Mouse (Mus musculus) erythroblast, adult 5-6 weeks (primary cell): ENCODE data around the gene Srgap3. TPM values are rescaled to one million over a fixed set of nuclear protein-coding genes. Genes with fewer than 3 reads are reported as not detected.

ENCODE experiments used
- ATAC-seq: replicated peaks from 2 replicates; pipeline ENCODE4 v1.8.0; 2016; ENCODE audit warnings: moderate number of reproducible peaks, mild to moderate bottlenecking, moderate TSS enrichment, inconsistent platforms; ENCODE audit not compliant: poor library complexity, low FRiP score, severe bottlenecking
- total RNA-seq, 2 experiments: library from RNA; stranded (forward) in 1 of 2; stranded (reverse) in 1 of 2; fragments of 150-400 nt in 1 of 2; fragments of 200-764, 138-1000 nt in 1 of 2; gene quantifications; 2 replicates each; pipeline versions ENCODE4 v1.2.3 to v1.2.4; 2015 to 2017; ENCODE audit warnings: low replicate concordance in 2 of 2

Srgap3 gene
- total RNA-seq (2015; ENCODE audit: low replicate concordance), result 0.63 TPM in 1 of 2 replicates, not detected in the other
- 0.09 and 0.14 TPM in 2 replicates for total RNA-seq (2017; ENCODE audit: low replicate concordance)

DNA sequence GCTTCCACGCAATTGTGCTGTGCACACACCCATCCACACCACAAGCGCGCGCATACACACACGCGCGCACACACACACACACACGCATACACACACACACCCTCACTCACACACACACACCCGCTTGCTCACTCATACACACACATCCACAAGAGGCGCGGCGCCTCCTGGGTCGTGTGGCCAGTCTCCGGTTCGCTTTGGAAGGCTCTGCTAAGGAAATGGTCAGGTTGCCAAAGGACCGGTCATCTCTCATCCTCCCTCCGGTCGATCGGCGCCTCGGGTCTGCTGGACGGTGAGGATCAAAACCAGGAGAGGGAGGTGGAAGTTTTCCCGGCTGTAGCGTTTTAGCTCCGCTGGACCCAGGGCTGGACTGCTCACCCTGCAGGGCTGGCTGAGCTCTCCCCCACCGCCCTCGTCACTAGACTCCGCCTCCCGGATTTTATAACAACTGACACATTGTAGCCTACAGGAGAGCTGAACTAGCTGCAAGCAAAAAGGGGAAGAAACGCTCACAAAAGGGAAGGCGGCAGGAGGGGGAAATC is at the start of gene Srgap3:
TSS of gene Srgap3 (minus strand) at position 372 of the 542 bp plus-strand sequence.
- no peak for ATAC-seq

DNA sequence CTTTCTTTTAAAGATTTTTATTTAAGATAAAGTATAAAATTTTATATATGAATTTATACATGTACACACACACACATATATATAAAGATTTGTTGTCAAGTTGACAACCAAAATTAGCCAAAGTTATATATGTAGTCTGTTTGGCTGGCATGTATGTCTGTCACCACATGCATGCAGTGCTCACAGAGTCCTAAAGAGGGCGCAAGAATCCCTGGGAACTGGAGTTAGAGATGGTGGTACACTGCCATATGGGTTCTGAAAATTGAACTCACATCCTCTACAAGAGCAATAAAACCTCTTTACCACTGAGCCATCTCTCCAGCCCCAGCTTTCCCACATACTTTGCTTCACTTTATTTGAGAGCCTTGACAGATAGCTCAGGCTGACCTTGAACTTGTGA is 48.6 kb upstream of the Srgap3 start:
- ATAC-seq, result no peak

DNA sequence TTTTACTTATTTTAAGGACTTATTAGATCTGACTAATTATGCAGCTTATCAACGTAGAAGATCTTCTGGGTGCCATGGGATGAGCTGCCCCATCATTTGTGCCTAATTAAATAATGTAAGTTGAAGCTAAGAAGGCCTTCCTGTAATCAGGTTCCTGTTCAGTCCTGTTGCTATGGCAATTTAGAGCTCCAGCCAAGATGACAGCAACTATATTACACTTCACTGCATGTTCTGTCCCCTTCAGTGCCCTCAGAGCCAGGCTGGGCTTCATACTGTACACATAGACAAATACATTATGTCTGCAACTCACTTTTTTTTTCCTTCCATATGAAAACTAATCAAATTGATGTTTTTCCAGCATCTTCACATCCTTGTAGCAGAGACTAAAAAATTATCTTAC is 43.1 kb upstream of the Srgap3 start:
- no peak for ATAC-seq

DNA sequence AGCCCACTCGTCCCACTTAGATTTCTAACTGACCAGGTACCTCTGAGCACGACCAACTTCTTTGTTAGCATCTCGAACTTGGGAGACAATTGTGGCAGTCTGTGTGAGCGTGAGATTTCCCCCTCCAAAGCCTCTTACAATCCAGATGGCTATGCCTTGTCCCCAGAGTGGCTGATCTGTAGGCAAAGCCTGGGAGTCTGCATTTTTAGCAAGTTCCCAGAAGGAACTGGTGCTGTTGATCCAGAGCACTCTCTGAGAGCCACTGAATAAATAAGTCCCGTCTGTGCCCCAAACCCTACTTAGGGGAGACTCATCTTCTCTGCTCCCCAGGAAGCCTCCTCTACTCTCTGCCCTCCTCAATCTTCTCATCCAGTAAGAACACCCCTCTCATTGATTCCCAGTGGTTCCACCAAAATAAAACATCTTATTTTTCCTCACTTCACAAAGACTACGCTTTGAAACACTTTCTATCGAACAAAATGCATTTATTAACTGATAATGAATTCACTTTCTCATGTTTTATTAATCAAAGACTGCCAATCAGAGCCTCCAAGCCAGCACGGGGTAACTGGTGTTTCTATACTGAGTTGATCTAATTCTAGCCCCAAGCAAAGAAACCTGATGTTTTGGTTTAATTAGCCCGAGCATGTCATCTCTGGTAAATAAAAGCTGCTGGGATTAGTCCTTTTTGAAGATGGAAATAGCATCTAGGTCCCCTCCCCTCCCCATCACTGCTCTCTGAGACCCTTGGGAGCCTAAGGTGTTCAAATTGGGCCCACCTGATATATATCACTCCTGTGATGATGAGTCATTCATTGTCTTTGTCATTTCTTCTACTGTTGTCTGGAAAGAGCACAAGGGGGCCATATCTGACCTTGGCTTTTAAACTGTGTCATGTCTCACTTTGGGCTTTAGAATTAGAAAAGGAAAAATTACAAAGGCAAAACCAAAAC is 38.6 kb upstream of the Srgap3 start:
- ATAC-seq, result no peak

DNA sequence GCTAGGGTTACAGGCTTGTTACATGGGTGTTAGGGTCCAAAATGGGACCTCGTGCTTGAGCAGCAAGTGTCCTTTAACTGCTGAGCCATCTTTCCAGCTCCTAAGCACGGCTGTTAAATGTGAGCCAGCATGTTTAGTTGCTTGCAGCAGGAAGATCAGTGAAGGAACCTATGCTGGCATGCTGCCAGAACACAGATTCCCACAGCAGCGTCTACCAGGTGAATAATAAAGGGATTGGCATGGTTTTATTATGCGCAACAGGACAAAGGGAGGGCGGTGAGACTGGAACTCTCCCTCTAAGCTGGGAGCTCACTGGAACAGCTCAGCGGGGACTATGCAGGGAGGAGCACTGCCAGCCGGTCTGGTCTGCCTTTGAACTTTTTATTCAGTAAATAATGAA is 35.2 kb upstream of the Srgap3 start:
- ATAC-seq, result no peak

DNA sequence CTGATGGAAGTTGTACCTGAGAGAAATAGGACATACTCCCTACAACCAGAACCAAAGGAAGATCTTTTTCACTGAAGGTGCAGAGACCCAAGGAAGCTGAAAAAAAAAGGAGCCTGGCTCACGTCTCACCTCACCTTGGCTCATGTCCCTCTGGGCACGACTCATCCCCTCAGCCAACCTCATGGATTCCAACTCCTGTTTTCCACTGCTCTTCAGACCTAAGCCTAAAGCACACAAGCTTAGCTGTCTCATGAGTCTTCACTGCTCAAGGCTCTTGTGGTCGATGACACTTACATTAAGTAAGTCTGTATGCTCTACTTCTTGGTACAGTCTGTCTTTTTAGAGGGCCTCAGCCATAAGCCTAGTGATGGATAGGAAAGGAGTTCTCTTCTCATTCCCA is 31.9 kb upstream of the Srgap3 start:
- ATAC-seq, result no peak

DNA sequence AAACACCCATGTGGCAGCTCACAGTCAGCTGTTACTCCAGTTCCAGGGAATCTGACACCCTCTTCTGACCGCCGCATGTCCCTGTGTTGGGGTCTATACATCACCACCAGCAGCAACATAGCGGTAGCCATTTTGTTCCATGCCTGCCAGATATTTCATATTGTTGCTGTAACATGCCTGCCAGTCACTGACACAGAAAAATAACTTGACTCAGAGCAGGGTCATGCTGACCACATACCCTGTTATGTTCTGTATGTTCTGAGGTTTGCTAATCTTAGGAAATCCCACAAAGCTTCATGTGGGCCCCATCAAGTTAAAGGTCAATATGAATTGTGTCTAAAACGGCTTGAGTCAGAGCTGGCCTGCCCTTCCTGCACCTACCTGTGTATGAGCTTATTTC is 30.2 kb upstream of the Srgap3 start:
- no peak for ATAC-seq

DNA sequence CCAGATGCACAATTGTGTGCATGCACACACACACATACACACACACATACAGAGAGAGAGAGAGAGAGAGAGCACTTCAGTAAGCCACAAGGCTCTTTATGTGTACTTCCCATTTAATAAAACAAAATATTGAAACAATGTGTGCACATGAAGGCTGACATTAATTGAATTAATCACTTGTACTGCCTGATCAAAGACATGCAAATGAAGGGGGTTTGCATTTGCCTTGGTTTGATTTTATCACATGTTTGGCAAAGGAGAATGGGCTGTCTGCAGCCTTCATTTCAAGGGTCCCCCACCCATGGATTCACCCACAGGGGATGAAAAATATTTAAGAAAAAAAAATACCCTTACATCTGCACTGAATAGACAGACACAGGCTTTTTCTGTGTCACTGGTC is 29.5 kb upstream of the Srgap3 start:
- ATAC-seq, result no peak

DNA sequence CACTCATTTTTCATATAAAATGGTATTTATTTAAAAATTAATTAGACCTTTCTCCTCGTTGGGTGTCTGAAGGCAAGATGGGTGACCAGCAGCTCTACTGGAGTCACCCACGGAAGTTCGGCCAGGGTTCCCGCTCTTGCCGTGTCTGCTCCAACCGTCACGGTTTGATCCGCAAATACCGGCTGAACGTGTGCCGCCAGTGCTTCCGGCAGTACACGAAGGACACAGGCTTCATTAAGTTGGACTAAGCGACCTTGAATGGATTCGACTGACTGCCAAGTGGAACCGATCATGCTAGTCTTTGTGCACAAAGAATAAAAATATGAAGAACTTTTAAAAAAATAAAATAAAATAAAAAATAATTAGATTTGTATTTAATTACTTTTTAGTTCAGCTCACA is 29.1 kb upstream of the Srgap3 start:
- no peak for ATAC-seq

DNA sequence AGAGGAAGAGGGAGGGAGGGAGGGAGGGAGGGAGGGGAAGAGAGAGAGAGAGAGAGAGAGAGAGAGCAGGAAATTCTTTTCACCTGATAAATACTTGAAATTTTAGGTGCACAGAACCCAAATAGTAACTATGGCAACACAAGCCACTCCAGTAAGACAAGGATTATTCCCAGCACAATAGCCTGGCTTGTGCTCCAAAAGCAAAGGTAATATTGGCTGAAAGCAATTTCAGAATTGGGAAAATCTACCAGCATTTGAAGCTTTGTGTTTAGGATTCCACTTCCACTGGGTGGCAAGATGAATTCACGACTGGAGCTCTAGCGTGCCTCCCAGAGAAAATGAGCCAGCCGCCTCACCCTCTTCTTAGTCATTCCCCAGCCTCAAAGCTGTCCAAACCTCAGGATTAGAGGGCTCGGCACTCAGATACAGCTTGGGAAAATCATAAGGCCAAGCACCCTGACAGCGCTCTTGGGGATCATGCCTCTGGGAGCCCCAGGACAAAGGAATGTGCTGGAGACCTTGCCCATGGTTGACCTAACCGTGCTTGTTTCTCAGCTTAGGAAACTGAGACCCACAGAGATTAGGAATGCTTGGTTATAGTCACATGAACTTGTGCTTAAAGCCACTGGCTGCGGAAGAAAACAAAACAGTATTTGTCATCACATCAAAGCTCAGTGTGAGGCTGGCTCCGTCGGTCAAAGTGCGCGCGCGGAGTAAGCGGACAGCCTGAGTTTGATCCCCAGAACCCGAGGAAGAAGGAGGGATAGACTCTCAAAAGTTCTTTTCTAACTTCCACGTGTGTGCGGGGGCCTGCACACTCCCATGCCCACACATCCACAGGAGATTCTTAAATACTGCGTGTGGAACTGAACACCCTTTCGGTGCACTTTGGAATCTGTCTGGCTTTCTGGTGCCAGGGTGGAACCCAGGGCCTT is 27.0 kb upstream of the Srgap3 start:
- no peak for ATAC-seq

DNA sequence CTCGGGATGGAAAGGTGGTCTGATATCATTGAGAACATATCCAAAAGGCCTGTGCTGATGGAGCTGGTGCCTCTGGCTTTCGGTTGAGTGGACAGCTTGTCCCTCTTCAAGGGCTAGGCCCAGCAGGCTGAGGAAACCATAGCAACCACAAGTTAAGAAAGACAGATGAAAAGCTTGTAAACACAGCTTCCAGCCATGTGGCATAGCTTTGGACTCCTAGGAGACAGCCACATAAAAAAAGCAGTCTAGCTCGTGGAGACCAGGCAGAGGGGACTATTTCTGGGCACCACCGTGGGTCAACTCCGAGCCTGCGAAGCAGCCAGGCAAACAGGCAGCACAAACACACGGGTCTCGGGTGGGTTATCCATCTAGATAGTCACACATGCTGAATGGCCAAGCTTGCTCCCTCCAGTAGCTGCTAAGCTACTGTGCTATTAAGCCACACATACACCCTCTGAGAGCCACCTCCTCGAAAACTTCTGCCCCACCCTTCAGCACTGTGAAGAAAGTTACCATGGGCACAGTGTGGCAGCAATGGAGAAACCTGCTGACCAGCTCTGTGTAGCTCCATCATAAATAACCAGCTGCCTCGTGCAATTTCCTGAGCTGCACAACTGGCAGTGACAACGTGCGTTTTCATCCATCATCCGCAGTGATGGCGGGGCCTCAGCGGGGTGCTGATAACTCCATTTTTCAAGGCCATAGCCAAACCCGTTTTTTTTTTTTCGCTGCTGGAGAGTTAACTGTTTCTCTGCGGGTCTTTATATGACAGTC is 26.0 kb upstream of the Srgap3 start:
- ATAC-seq, result no peak

DNA sequence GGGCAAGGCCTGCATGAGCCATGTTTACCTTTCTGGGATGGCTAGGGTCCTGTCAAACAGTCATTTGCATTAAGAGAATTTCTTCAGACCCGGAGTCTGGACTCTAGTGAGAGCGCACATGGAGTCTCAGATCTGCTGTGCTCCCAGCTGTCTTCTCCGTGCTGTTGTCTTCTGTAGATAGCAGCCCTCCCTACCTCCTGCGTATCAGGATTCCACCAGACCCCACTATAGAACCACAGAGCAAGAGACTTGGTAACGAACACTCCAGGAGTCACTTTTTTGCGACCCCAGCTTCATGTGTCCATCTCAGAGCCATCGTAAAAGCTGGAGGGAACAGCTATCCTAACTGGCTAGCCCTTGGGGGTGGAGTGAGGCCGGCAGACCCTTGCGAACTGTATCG is 25.1 kb upstream of the Srgap3 start:
- ATAC-seq, result no peak

DNA sequence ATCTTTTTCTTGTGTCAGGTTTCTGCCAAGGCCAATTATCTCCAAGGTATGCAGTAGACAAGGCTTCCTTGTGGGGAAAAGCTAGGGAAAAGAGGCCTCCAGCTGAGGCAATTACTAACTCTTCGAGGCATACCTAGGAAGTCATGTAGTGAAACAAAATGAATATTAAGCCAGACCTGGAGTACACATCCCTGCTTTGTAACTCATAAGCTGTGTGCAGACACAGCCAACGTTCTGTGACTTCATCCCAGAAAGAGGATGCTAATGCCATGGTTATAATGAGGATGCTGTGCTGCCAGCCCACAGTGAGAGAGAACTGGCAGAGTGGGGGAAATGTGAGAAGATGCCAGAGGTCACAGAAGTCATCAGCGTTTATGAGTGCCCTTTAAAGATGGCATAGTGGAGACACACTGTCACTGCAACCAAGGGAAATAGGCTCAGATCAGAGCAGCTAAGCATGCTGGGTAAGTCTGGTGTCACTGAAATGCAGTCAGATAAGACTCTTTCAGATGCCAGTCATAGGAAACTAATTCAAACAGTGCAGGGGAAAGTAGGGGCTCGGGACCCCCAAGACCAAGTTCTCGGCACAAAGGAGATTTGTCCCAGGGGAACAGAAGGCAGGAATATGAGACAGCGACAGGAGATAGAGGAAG is 24.2 kb upstream of the Srgap3 start:
- no peak for ATAC-seq

DNA sequence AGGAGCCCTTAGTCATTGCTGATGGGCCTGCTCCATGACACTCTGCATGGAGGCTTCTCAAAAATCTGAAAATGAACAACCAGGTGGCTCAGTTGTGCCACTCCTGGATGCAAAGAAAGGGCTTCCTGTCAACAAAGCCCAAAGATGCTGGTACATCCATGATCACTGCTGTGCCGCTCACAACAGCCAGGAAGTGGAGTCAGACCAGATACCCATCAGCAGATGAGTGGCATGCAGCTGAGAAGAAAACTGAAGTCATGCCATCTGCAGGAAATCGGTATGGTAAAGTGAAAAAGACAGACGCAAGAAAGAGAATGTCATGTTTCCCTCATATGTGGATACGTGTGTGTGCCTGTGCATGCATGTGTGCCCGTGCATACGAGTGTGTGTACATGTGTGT is 20.3 kb upstream of the Srgap3 start:
- no peak for ATAC-seq

DNA sequence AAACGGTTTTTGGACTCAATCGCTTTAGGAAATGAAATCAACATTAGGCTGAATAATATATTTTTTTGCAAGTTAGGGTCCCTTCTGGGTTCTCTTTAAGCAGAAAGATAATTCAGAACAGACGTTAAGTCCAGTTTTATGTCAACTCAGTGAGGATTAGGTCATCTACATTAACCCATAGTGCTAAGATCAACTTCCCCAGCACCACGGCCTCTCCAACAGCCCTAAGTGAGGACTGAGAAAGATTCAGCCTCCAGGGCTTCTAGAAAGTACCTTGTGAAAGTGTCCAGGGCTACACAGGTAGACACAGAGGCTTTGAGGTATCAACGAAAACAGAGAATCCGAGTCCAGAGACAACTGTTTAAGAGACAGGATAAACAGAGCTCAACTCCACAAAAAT is 11.3 kb upstream of the Srgap3 start:
- no peak for ATAC-seq

DNA sequence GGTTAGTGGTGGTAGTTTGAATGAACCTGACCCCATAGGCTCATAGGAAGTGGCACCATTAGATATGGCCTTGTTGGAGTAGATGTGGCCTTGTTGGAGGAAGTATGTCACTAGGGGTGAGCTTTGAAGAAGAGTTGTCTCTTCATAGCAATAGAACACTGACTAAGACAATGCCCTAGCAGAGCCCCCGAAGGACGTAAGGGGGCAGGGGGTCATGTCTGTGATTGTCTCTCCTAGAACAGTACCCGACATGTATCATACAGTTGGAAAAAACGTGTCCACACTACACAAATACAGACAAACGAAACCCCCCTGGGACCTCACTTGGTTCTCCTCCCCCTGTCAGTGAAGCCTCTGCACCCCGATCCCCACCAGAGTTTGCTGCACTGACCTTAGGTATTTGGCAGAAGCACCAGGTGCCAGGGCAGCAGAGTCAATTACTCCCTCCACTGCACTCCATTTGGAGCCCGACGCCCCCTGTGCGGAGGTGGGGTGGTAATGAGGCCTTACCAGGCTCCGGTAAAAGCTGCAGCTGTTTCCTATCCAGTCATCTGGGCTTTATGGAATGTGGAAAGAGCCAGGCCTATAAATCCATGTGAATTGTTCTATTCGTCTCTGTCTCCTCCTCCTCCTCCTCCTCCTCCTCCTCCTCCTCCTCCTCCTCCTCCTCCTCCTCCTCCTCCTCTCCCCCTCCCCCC is 10.7 kb upstream of the Srgap3 start:
- no peak for ATAC-seq

DNA sequence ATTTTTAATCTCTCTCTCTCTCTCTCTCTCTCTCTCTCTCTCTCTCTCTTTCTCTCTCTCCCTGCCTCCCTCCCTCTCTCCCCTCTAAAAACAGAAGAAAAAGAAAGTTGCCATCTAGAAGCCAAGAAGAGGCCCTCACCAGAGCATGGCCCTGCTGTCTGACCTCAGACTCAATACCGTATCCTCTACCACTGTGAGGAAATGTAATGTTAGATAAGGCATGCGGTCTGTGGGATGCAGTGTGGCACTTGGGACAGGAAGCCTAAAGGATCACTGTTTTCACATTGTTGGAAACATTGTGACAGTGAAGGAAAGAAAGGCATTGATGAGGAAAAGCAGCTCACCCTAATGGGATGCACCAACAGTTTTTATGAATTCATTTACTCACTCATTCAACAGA is 8.7 kb upstream of the Srgap3 start:
- no peak for ATAC-seq

DNA sequence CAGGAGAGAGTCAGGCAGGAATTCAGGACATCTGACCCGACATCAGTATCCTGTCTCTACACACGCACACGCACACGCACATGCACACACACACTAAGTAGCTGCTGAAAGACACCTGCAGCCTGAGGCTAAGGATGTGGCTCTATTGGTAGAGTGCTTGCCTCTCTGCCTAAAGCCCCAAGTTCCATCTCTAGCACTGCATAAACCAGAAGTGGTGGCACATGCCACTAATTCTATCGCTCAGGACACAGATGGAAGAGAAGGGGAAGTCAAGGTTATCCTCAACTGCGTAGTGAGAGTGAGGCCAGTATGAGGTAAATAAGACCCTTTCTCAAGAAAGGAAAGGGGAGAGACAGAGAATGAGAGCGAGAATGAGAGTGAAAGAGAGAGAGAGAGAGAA is 6.8 kb upstream of the Srgap3 start:
- ATAC-seq, result no peak

DNA sequence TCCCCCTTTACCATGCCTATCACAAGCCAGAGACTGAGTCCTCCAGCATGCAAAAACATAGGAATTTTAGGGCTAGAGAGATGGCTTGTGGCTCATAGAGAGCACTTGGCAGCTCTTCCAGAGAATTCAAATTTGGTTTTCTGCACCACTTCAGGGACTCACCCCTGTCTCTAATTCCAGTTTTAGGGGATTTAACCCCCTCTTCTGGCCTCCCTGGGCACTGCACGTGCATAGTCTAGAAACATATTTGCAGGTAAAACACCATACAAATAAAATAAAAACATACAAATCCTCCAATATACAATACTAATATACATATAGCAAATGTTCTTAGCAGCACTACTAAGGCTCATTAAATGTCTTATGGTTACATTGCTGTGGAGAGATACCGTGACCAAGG is 4.2 kb upstream of the Srgap3 start:
- no peak for ATAC-seq
